Mouse (Mus musculus) thymus, adult 2 months (tissue): ENCODE results near the gene Sept10.

Source experiments
- CTCF ChIP-seq: fragments of 200-500 bp; IDR thresholded peaks from 2 replicates; pipeline ENCODE4 v1.5.1; 2012; ENCODE audit warnings: mild to moderate bottlenecking, control low read depth, low read length, moderate library complexity, borderline replicate concordance; ENCODE audit not compliant: control insufficient read depth, poor library complexity, insufficient read depth; ENCODE audit errors: extremely low read depth
- POLR2A ChIP-seq: fragments of 200-500 bp; IDR thresholded peaks from 2 replicates; pipeline ENCODE4 v1.6.1; 2012; ENCODE audit warnings: mild to moderate bottlenecking, low read length, control low read depth, moderate library complexity; ENCODE audit not compliant: control insufficient read depth, poor library complexity, insufficient read depth; ENCODE audit errors: extremely low read depth

DNA sequence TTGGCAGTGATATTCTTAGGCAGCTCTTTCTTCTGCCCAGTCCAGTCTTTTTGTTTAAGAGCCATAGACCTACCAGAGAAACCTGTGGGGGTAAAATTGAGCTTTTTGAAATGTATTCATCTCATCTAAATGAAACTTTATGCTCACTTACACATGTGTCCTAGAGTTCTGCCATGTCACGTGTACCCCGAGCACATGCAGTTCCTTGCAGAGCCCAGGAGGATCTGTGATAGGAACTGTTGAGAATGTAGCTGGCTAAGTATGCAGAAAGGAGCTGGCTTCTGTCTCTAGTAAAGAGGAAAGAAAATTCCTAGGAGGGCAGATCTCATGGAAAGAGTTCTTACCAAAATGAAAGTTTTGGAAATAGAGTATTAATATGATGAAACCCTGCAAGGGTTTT is 106.0 kb downstream of the Sept10 start:
- TF ChIP-seq POLR2A = no peak
- no peak for TF ChIP-seq CTCF
